Mouse (Mus musculus): Measurements from ENCODE around the gene Esp34. TPM values are rescaled to one million over a fixed set of nuclear protein-coding genes. Genes with fewer than 3 reads are reported as not detected.

Gene Esp34
- not detected for total RNA-seq (2021)
- long read RNA-seq, experiment 1: 0 reads
- long read RNA-seq, experiment 2: 0 reads

DNA sequence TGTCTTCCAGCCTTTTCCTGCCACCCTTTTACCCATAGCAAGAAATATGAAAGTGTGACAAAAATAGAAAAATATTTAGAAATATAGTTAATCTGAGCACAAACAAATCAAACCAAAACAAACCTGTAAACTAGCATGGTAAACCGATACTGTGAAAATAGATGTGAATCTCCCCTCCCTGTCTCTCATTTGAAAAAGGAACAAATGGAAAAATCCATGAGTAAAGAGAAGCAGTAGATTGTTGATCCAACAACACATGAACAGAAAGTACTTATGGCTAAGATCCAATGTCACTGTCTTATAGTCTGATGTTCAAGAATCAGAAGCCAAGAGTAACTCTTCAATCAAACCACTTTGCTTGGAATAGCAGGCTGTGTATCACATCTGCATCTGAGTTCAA lies at the start of gene Esp34:
TSS of gene Esp34 (plus strand) at position 301 of the 400 bp plus-strand sequence.
- no peak for DNase-seq (ENCODE audit: low spot score in 2 of 2)

DNA sequence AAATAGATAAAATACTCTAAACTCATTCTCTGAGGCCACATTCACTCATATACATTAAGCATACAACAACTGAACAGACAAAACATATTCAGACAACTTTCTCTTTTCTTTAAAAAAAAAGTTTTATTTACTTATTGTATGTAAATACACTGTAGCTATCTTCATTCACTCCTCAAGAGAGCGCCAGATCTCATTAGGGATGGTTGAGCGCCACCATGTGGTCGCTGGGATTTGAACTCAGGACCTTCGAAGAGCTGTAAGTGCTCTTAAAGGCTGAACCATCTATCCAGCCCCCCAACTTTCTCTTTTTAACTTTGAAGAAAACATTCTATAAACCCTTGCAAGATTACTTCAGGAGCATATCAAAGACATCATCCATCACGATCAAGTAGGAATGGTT lies 8.5 kb downstream of the Esp34 start:
- no peak for DNase-seq (ENCODE audit: low spot score in 2 of 2)

Other genes starting within 250 kb of the Esp34 start
- not detected for gene Olfr137, start 246.6 kb upstream of the Esp34 start, total RNA-seq (2021)
- gene Olfr136, start 224.4 kb upstream of the Esp34 start, total RNA-seq (2021): not detected
- not detected for gene Esp36, start 134.0 kb upstream of the Esp34 start, total RNA-seq (2021)
- gene Esp31, start 85.3 kb downstream of the Esp34 start, total RNA-seq (2021): not detected